Mouse (Mus musculus) spleen, adult 2 months (tissue): ENCODE measurements at regions not wholly inside any gene's neighbourhood (a gene's known extent, or its start where the extent isn't known, plus 50 kb on each side); places are given as distances from the start of the nearest gene placed in this dataset.

Experiments used
- DNase-seq, 2 experiments: peaks; one replicate each; pipeline versions ENCODE4 v3.0.0 to v3.0.0-alpha.2; 2012 to 2021; ENCODE audit warnings: low spot score in 2 of 2, low read depth in 1 of 2
- H3K27ac ChIP-seq: fragments of 200-500 bp; 2 replicates; pipeline ENCODE4 v1.5.1; 2012; ENCODE audit warnings: low read length, inconsistent platforms; ENCODE audit not compliant: insufficient read depth
- H3K27me3 ChIP-seq: fragments of 200-500 bp; 2 replicates; pipeline ENCODE4 v1.6.1; 2012; ENCODE audit warnings: mild to moderate bottlenecking, moderate library complexity, low read length, inconsistent platforms; ENCODE audit not compliant: control insufficient read depth, insufficient read depth
- H3K36me3 ChIP-seq: fragments of 200-500 bp; 2 replicates; pipeline ENCODE4 v1.6.1; 2012; ENCODE audit warnings: mild to moderate bottlenecking, low read length, inconsistent platforms; ENCODE audit not compliant: control insufficient read depth, insufficient read depth
- H3K4me1 ChIP-seq: fragments of 200-500 bp; 2 replicates; pipeline ENCODE4 v1.6.1; 2011; ENCODE audit warnings: inconsistent platforms; ENCODE audit not compliant: control insufficient read depth, insufficient read depth, insufficient read length
- H3K4me3 ChIP-seq: fragments of 200-500 bp; 2 replicates; pipeline ENCODE4 v1.5.1; 2011; ENCODE audit warnings: mild to moderate bottlenecking, inconsistent platforms; ENCODE audit not compliant: insufficient read depth, insufficient read length; ENCODE audit errors: extremely low read depth
- CTCF ChIP-seq: fragments of 200-500 bp; IDR thresholded peaks from 2 replicates; pipeline ENCODE4 v1.5.1; 2011; ENCODE audit warnings: mild to moderate bottlenecking, inconsistent platforms; ENCODE audit not compliant: insufficient read depth, insufficient read length, insufficient replicate concordance; ENCODE audit errors: extremely low read depth
- POLR2A ChIP-seq: fragments of 200-500 bp; IDR thresholded peaks from 2 replicates; pipeline ENCODE4 v1.6.1; 2011; ENCODE audit warnings: low read depth, low read length, inconsistent platforms
- WGBS: fragments of 180-500 bp; shearing (Covaris S2); methylation state at CpG from one replicate; pipeline ENCODE4 v1.1.7; 2018; 5-methylcytosine and 5-hydroxymethylcytosine counted together

DNA sequence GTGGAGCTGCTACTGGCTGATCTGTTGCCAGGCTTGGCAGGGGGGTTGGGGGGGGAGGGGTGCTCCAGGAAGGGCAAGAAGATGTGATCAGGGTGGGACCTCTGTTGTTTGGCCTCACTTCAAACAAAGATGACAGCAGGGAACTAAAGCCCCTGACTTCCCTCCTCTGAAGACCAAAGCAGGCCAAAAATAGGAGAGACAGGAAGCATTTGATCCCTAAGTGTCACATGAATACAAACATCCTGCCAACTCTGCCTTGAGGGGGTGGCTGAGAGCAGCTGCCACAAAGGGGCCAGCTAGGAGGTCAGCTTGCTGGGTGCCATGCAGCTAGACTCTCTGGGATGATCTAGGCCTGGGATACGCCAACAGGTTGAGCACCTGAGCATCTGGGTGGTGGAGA lies 56.3 kb upstream of the Lmo2 start:
- WGBS, result 74% methylated on average over 1 of the region's 1 CpGs
- Histone ChIP-seq H3K27ac (peak overlapping the region; percentile 1; the same call in 1 of the 2 replicates), H3K4me3 (no peak overlapping the region), H3K36me3 (no peaks in the 10 kb centered on the region), H3K27me3 (no peaks in the 10 kb centered on the region), H3K4me1 (peaks cover 23% of the 10 kb centered on the region)
- DNase-seq, result no peak
- TF ChIP-seq CTCF (no peak), POLR2A (no peak)

DNA sequence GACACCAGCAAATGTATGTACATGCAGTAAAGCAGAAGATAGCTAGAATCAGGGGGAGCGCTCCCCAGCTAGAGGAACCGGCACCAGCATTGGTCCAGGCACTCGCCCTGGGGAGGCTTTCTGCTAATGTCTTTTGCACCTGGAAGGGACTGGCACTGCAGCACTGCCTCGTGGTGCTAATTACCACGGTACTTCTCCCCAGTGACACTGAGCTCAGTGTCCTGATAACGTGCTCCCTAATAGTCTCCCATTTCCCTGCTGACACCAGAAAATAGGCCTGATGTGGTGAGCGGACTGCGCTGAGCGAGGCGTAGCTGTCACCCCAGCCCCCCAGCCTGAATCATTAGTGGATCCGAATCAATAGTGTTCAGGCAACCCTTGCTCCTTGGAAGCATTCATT lies 55.0 kb upstream of the Lmo2 start:
- Histone ChIP-seq H3K4me3 (no peak overlapping the region), H3K27me3 (no peaks in the 10 kb centered on the region), H3K27ac (no peak overlapping the region), H3K4me1 (peaks cover 22% of the 10 kb centered on the region), H3K36me3 (no peaks in the 10 kb centered on the region)
- TF ChIP-seq POLR2A, result no peak
- no peak for TF ChIP-seq CTCF
- WGBS, result 76% methylated on average over 11 of the region's 11 CpGs
- DNase-seq, result no peak

DNA sequence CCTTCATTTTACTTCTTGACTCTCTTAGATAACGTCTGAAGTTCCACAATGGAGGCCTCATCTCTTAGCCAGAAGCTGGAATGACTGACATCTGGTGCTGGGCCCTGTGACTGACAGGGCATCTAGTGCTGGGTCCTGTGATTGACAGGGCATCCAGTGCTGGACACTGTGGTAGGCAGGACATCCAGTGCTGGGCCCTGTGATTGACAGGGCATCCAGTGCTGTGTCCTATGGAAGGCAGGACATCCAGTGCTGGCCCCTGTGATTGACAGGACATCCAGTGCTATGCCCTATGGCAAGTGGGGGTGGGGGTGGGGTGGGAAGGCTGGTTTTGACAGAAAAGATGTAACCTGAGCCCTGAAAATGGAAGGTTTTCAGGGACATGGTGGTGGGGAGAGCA lies 52.1 kb upstream of the Lmo2 start:
- DNase-seq, result no peak
- H3K4me1 ChIP-seq, result peaks cover 18% of the 10 kb centered on the region
- no peak overlapping the region for H3K4me3 ChIP-seq
- no peaks in the 10 kb centered on the region for H3K27me3 ChIP-seq
- WGBS, result 88% methylated on average over 1 of the region's 1 CpGs
- TF ChIP-seq CTCF (no peak), POLR2A (no peak)
- no peak overlapping the region for H3K27ac ChIP-seq
- no peaks in the 10 kb centered on the region for H3K36me3 ChIP-seq

DNA sequence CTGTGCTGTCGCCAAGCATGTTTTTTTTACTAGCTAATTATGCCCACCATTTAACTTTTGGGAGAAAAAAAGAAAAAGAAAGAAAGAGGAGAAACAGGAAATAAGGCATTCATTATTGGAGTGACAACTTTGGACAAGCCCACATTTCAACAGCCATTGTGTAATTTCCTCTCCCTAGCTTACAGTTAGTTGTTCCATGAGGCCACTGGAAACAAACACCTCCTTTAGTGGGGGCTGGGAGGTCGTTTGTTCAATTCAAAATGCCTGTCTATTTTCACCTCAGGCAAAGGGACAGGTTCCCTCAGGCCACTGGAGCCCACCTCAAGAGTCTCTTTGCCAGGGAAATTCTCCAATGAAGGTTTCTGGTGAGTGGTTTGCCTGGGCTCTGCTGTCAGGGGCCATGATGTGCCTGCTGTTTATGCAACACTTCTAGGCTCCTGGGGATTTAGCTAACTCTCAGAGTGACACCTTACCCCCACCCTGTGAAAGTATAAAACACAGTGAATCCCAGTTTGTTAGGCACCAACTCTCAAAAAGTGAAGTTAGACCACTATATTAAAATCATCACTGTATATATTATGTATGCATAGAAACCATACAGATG lies 51.1 kb upstream of the Lmo2 start:
- H3K4me1 ChIP-seq, result peaks cover 9% of the 10 kb centered on the region; the same call in 1 of the 2 replicates
- H3K4me3 ChIP-seq, result no peak overlapping the region
- no peak for TF ChIP-seq CTCF
- TF ChIP-seq POLR2A, result no peak

More for the DNA sequence above, 51.1 kb upstream of the Lmo2 start:
- H3K36me3 ChIP-seq, result no peaks in the 10 kb centered on the region
- no peak overlapping the region for H3K27ac ChIP-seq
- 37% methylated on average over 2 of the region's 2 CpGs for WGBS
- H3K27me3 ChIP-seq, result no peaks in the 10 kb centered on the region
- DNase-seq, result no peak
